27 mouse cellular contexts compared by ENCODE assay signal in genomic region chr4:143270903-143271302, GRCm38 (mm10). TPM values are rescaled to one million over a fixed set of nuclear protein-coding genes. Genes with fewer than 3 reads are reported as not detected.
"Had no signal": no experiment of that assay in that cellular context is flagged by ENCODE, and none has a peak within 500 bp of the region (broad histone marks: within the 10 kb centered on the region; RNA-seq: fewer than 3 reads in every experiment).

No protein-coding gene starts in this region.

- ATAC-seq: hindbrain, embryonic 16.5 days; inflammation-experienced regulatory T-cells, adult 6 months; intestine, embryonic 16.5 days; liver, embryonic 12.5 days had no signal

- DNase-seq: gastrocnemius, adult 2 months; gastrocnemius, postnatal 10 days; gastrocnemius, postnatal 25 days; heart, adult 18-20 months; heart, postnatal 10 days; heart, postnatal 4 days; kidney, adult 18-20 months; kidney, adult 8-10 months; kidney, postnatal 10 days; kidney, postnatal 25 days; kidney, postnatal 4 days; layer of hippocampus, adult 9-11 months; layer of hippocampus, postnatal 36 days; left cerebral cortex, postnatal 4 days had no signal

- H3K9ac ChIP-seq: heart, embryonic 12.5 days; hindbrain, embryonic 12.5 days; hindbrain, embryonic 14.5 days; limb, embryonic 13.5 days; limb, embryonic 15.5 days; liver, embryonic 12.5 days; liver, embryonic 14.5 days had no signal

- H3K27me3 ChIP-seq: heart, embryonic 12.5 days; hindbrain, embryonic 12.5 days; limb, embryonic 13.5 days; limb, embryonic 15.5 days; liver, embryonic 12.5 days had no signal

- H3K36me3 ChIP-seq: liver, embryonic 12.5 days had no signal

- H3K4me2 ChIP-seq: heart, embryonic 12.5 days; hindbrain, embryonic 12.5 days; hindbrain, embryonic 14.5 days; limb, embryonic 13.5 days; limb, embryonic 15.5 days; liver, embryonic 12.5 days had no signal

- H3K4me3 ChIP-seq: gastrocnemius, adult 2 months; heart, embryonic 10.5 days; heart, embryonic 12.5 days; hindbrain, embryonic 10.5 days; hindbrain, embryonic 12.5 days; limb, embryonic 13.5 days; limb, embryonic 15.5 days; liver, embryonic 12.5 days had no signal

- H3K27ac ChIP-seq: gastrocnemius, adult 2 months; heart, embryonic 10.5 days; hindbrain, embryonic 10.5 days; hindbrain, embryonic 12.5 days; hindbrain, embryonic 14.5 days; limb, embryonic 13.5 days; limb, embryonic 15.5 days; liver, embryonic 12.5 days; liver, embryonic 14.5 days had no signal

- H3K4me1 ChIP-seq: heart, embryonic 12.5 days; hindbrain, embryonic 10.5 days; hindbrain, embryonic 12.5 days; limb, embryonic 13.5 days; limb, embryonic 15.5 days; liver, embryonic 12.5 days had no signal

- H3K9me3 ChIP-seq: heart, embryonic 10.5 days; heart, embryonic 12.5 days; hindbrain, embryonic 10.5 days; hindbrain, embryonic 12.5 days; limb, embryonic 13.5 days; limb, embryonic 15.5 days; liver, embryonic 12.5 days had no signal

RNA-seq across cellular contexts. Expression of gene Pdpn, which starts 28.5 kb away (rescaled TPM):
- total RNA-seq: liver, adult 2 months had no signal
